Mouse (Mus musculus): ENCODE data around the gene Slc35e3. TPM values are rescaled to one million over a fixed set of nuclear protein-coding genes. Genes with fewer than 3 reads are reported as not detected.

The Slc35e3 gene
- polyA plus RNA-seq, 1 experiment from 2014 or later, result 18.3 TPM

DNA sequence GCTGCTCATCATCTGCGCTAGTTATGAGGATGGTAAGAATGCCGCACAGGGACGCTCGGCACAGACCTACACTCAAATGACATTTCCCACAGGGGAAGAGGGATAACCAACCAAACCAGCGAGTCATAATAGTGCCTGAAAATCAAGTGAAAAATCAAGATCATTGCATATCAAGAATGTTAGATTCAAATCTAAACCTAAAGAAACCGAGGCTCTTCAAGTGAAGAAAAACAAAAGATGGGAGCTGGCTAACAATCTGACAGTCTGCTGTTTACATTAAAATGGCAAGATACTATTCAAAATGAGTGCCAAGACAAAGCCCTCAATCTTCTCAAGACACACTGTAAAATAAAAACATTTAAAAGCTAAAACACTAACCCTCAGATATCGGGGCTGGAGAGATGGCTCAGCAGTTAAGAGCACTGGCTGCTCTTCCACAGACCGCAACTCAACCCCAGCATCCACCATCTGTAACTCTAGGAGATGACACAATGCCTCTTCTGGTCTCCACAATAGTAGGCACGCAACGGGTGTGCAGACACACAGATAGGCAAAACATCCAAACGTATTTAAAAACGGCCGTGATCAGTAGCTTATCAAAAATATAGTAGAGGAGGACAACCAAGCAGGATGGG is 37.7 kb upstream of the Slc35e3 start:
- no peak overlapping the region for H3K4me2 ChIP-seq (ENCODE audit: low read depth, low read length)
- no peaks in the 10 kb centered on the region for H3K27me3 ChIP-seq (ENCODE audit: control insufficient read depth, insufficient read depth, low read depth, low read length)
- no peak overlapping the region for H3K4me3 ChIP-seq (ENCODE audit: low read length)
- H3K9me3 ChIP-seq (ENCODE audit: control insufficient read depth, low read length), result no peaks in the 10 kb centered on the region
- no peak overlapping the region for H3K27ac ChIP-seq (ENCODE audit: low read length)
- H3K9ac ChIP-seq (ENCODE audit: low read length), result no peak overlapping the region
- no peak for ATAC-seq (ENCODE audit: low read depth)
- no peaks in the 10 kb centered on the region for H3K4me1 ChIP-seq (replicated peaks; ENCODE audit: control insufficient read depth, insufficient read depth, low read length)
- WGBS, result 92% methylated on average over 13 of the region's 13 CpGs
- H3K36me3 ChIP-seq (ENCODE audit: control insufficient read depth, insufficient read depth, low read length), result peaks cover 47% of the 10 kb centered on the region

DNA sequence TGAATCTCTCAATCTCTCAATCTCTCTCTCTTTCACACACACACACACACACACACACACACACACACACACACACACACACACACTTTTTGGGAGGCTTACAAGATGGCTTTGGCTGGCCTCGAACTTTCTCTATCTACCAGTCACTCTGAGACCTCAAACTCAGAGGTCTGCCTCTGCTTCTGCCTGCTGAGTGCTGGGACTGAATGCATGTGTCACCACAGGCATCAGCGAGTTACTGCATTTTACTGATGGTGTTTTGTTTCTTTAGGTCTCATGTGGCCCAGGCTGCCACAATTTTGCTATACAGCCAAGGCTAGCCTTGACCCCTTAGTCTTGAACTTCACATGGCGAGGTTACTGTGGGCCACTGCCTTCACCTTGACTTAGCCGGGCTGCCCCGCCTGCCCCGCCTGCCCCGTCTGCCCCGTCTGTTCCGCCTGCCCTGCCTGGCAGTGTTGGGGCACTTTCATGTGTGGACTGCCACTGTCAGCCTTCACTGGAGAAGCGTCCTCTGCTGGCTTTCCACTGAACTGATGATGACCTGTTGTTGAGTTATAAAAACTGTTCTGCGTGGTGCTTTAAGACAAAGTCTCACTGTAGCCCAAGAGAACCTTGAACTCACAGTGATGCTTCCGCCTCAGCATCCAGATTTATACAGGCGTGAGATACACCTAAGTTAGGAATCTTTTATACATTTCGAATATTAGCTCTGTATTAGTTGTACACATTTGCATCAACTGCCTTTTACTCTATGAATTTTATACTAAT is 36.5 kb upstream of the Slc35e3 start:
- Histone ChIP-seq H3K36me3 (ENCODE audit: control insufficient read depth, insufficient read depth, low read length) (peaks cover 54% of the 10 kb centered on the region), H3K9ac (ENCODE audit: low read length) (no peak overlapping the region), H3K27ac (ENCODE audit: low read length) (no peak overlapping the region), H3K4me3 (ENCODE audit: low read length) (no peak overlapping the region), H3K27me3 (ENCODE audit: control insufficient read depth, insufficient read depth, low read depth, low read length) (no peaks in the 10 kb centered on the region), H3K4me1 (replicated peaks; ENCODE audit: control insufficient read depth, insufficient read depth, low read length) (no peaks in the 10 kb centered on the region), H3K4me2 (ENCODE audit: low read depth, low read length) (no peak overlapping the region), H3K9me3 (ENCODE audit: control insufficient read depth, low read length) (no peaks in the 10 kb centered on the region)
- no peak for ATAC-seq (ENCODE audit: low read depth)
- 92% methylated on average over 14 of the region's 14 CpGs for WGBS

DNA sequence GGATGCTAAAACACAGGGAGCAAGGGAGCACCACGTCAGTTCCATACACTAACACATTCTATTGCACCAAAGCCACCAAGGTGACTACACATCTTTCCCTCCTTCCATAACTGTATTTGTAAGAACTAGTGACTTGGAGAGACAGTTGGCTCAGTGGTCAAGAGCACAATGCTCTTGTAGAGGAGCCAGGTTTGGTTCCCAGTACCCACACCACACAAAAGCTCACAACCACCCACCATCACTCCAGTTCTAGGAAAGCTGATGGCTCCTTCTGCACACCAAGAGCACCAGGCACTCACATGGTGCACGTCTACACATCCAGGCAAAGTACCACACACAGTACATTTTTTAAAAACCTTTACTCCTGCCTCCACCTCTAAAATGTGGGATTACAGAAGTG is 35.9 kb upstream of the Slc35e3 start:
- Histone ChIP-seq H3K27ac (ENCODE audit: low read length) (no peak overlapping the region), H3K4me3 (ENCODE audit: low read length) (no peak overlapping the region), H3K9me3 (ENCODE audit: control insufficient read depth, low read length) (no peaks in the 10 kb centered on the region), H3K4me1 (replicated peaks; ENCODE audit: control insufficient read depth, insufficient read depth, low read length) (no peaks in the 10 kb centered on the region), H3K9ac (ENCODE audit: low read length) (no peak overlapping the region), H3K36me3 (ENCODE audit: control insufficient read depth, insufficient read depth, low read length) (peaks cover 57% of the 10 kb centered on the region), H3K27me3 (ENCODE audit: control insufficient read depth, insufficient read depth, low read depth, low read length) (no peaks in the 10 kb centered on the region), H3K4me2 (ENCODE audit: low read depth, low read length) (no peak overlapping the region)
- no peak for ATAC-seq (ENCODE audit: low read depth)
- WGBS, result 75% methylated on average over 2 of the region's 2 CpGs

DNA sequence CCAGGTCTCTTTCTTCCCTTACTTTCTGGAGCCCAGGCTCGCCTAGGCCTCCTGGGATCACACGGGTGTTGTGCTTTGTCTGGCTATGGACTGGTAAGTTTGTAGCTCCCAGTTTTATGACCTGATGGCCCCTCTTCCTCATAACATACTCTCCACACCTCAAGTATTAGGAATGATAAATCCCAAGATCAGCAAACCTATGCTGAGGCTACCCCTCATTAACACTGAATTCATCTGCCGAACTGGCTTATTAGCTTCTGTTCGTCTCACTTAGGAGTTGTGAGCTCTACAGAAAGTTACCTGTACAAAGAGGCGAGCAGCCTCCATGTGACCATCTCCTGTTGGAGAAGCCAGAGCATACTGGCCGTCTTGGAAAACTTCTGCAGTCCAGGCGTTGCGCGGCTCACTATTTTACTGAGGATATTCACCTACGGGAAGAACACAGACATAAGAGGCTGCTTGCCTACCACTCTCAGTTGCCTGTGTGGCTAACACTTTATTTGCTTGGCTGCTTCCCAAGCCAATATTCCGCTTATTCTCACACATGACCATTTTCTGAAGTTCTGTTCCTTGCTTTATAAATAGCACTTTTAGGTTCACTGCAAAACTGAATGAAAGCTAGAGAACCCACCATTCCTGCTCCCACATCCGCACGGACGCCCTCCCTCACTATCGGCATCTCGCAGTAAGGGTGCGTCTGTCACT is 35.0 kb upstream of the Slc35e3 start:
- Histone ChIP-seq H3K27me3 (ENCODE audit: control insufficient read depth, insufficient read depth, low read depth, low read length) (no peaks in the 10 kb centered on the region), H3K4me1 (replicated peaks; ENCODE audit: control insufficient read depth, insufficient read depth, low read length) (no peaks in the 10 kb centered on the region), H3K4me2 (ENCODE audit: low read depth, low read length) (no peak overlapping the region), H3K9me3 (ENCODE audit: control insufficient read depth, low read length) (no peaks in the 10 kb centered on the region), H3K9ac (ENCODE audit: low read length) (no peak overlapping the region), H3K27ac (ENCODE audit: low read length) (no peak overlapping the region), H3K36me3 (ENCODE audit: control insufficient read depth, insufficient read depth, low read length) (peaks cover 54% of the 10 kb centered on the region), H3K4me3 (ENCODE audit: low read length) (no peak overlapping the region)
- ATAC-seq (ENCODE audit: low read depth), result no peak
- WGBS, result 92% methylated on average over 17 of the region's 17 CpGs

DNA sequence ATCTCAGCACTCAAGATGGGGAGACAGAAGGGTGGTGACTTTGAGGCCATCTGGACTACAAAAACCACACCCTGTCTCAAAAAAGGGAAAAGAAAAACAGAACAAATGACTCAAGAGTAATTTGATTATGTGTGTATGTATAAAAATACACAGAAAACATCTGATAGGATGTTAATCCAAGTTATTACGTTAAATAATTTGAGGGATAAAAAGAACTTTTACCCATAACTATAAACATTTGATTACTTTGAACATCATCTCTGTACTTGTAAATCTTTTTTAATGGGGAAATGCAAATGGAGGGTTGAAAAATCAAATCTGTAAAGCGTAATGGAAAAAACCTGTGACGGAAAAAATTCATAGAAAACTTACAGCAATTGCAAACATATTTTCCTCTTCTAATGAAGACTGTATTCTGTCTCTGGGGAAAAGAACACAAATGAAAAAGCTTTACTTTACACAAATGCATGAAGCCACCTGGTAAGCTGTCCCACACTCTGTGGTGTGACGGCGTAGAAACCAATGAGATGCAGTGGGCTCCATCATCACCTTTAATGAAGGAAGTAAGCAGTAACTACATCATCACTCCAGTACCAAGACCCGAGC is 34.2 kb upstream of the Slc35e3 start:
- Histone ChIP-seq H3K4me3 (ENCODE audit: low read length) (no peak overlapping the region), H3K27ac (ENCODE audit: low read length) (no peak overlapping the region), H3K9ac (ENCODE audit: low read length) (no peak overlapping the region), H3K9me3 (ENCODE audit: control insufficient read depth, low read length) (no peaks in the 10 kb centered on the region), H3K4me2 (ENCODE audit: low read depth, low read length) (no peak overlapping the region), H3K4me1 (replicated peaks; ENCODE audit: control insufficient read depth, insufficient read depth, low read length) (no peaks in the 10 kb centered on the region), H3K36me3 (ENCODE audit: control insufficient read depth, insufficient read depth, low read length) (peaks cover 56% of the 10 kb centered on the region), H3K27me3 (ENCODE audit: control insufficient read depth, insufficient read depth, low read depth, low read length) (no peaks in the 10 kb centered on the region)
- 92% methylated on average over 6 of the region's 6 CpGs for WGBS
- no peak for ATAC-seq (ENCODE audit: low read depth)

DNA sequence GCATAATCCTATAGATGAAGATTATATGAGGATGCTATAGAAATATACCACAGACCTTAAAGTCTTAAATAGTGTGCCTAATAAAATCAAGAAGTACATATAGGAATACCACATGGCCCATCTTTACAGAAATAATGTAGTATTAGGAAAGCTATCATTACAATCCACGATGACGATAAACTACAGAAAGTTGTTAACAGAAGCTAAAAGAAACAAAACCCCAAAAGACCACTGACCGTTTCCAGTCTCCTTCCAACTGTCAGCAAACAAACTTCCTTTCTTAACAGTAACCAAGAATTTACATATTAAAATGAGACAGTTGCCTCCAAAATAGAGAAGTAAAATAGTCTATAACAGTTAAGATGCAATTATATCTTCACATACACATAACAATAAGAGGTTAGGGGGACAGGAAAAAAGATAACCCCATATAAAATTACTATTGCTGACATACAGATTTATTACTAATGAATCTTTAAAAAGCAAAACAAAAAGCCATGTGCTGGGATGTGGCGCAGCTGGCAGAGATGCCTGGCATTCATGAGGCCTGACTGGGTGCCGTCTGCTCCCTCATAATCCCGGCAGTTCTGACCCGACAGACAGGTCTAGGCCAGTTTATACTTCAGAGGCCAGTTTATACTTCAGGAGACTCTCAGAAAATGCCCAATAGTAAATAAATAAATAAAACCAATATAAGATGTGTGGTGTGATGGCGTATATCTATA is 33.6 kb upstream of the Slc35e3 start:
- Histone ChIP-seq H3K4me3 (ENCODE audit: low read length) (no peak overlapping the region), H3K4me1 (replicated peaks; ENCODE audit: control insufficient read depth, insufficient read depth, low read length) (no peaks in the 10 kb centered on the region), H3K4me2 (ENCODE audit: low read depth, low read length) (no peak overlapping the region), H3K27ac (ENCODE audit: low read length) (no peak overlapping the region), H3K27me3 (ENCODE audit: control insufficient read depth, insufficient read depth, low read depth, low read length) (no peaks in the 10 kb centered on the region), H3K36me3 (ENCODE audit: control insufficient read depth, insufficient read depth, low read length) (peaks cover 55% of the 10 kb centered on the region), H3K9ac (ENCODE audit: low read length) (no peak overlapping the region), H3K9me3 (ENCODE audit: control insufficient read depth, low read length) (no peaks in the 10 kb centered on the region)
- no peak for ATAC-seq (ENCODE audit: low read depth)
- 85% methylated on average over 8 of the region's 8 CpGs for WGBS

DNA sequence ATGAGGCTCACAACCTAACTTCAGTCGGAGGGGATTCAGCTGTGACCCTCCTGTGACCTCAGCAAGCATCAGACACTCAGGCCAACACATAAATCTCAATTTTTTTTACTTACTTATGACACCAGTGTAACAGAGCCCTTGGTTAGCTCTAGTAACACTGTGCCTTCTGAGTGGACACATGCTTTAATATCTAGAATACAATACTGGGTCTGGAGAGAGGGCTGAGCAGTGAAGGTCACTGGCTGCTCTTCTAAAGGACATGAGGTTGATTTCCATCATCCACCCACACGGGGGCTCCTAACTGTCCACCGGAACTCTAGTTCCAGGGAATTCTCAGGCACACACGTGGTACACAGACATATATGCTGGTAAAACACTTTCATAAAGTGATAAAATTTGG is 32.8 kb upstream of the Slc35e3 start:
- H3K4me2 ChIP-seq (ENCODE audit: low read depth, low read length), result no peak overlapping the region
- no peak overlapping the region for H3K9ac ChIP-seq (ENCODE audit: low read length)
- no peak overlapping the region for H3K4me3 ChIP-seq (ENCODE audit: low read length)
- H3K27ac ChIP-seq (ENCODE audit: low read length), result no peak overlapping the region
- H3K9me3 ChIP-seq (ENCODE audit: control insufficient read depth, low read length), result no peaks in the 10 kb centered on the region
- ATAC-seq (ENCODE audit: low read depth), result no peak
- peaks cover 58% of the 10 kb centered on the region for H3K36me3 ChIP-seq (ENCODE audit: control insufficient read depth, insufficient read depth, low read length)
- 85% methylated on average over 4 of the region's 4 CpGs for WGBS
- no peaks in the 10 kb centered on the region for H3K4me1 ChIP-seq (replicated peaks; ENCODE audit: control insufficient read depth, insufficient read depth, low read length)
- H3K27me3 ChIP-seq (ENCODE audit: control insufficient read depth, insufficient read depth, low read depth, low read length), result no peaks in the 10 kb centered on the region

DNA sequence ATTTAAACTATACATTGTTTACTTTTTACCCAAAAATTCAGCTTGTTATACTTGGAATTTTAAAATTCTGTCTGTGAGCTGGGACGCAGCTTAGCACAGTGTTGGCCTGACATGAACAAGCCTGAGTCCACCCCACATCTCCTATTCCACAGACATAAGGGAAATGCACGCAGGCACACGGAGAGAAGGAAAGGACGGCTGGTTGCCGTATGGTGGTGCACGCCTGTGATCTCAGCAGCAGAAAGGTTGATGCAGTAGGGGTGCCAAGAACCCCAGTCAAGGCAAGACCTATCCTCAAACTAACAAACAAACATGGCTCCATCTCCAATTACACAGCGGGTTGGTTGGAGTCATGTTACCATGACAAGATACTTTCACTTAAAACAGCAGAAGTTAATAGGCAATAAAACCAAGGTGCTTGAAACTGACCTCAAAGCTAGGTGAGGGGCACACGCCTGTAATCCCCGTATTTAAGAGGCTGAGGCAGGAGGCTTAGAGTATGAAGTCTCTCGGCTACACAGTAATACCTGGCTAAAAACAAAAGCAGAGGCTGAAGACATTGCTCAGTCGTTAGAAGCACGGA is 32.3 kb upstream of the Slc35e3 start:
- H3K27me3 ChIP-seq (ENCODE audit: control insufficient read depth, insufficient read depth, low read depth, low read length), result no peaks in the 10 kb centered on the region
- H3K4me3 ChIP-seq (ENCODE audit: low read length), result no peak overlapping the region
- H3K4me1 ChIP-seq (replicated peaks; ENCODE audit: control insufficient read depth, insufficient read depth, low read length), result no peaks in the 10 kb centered on the region
- H3K9me3 ChIP-seq (ENCODE audit: control insufficient read depth, low read length), result no peaks in the 10 kb centered on the region
- H3K4me2 ChIP-seq (ENCODE audit: low read depth, low read length), result no peak overlapping the region
- 94% methylated on average over 12 of the region's 12 CpGs for WGBS
- ATAC-seq (ENCODE audit: low read depth), result no peak
- no peak overlapping the region for H3K27ac ChIP-seq (ENCODE audit: low read length)
- H3K9ac ChIP-seq (ENCODE audit: low read length), result no peak overlapping the region
- H3K36me3 ChIP-seq (ENCODE audit: control insufficient read depth, insufficient read depth, low read length), result peaks cover 57% of the 10 kb centered on the region

Data from lung, embryonic 16.5 days (tissue).